Mouse (Mus musculus): ENCODE data around the gene Nod2. TPM values are rescaled to one million over a fixed set of nuclear protein-coding genes. Genes with fewer than 3 reads are reported as not detected.
A peak's percentile ranks its signal among the peaks of the same experiment; 100 is the strongest.

Nod2 gene
- total RNA-seq, 2 experiments from 2014 or later = 1.0 to 1.4 TPM

DNA sequence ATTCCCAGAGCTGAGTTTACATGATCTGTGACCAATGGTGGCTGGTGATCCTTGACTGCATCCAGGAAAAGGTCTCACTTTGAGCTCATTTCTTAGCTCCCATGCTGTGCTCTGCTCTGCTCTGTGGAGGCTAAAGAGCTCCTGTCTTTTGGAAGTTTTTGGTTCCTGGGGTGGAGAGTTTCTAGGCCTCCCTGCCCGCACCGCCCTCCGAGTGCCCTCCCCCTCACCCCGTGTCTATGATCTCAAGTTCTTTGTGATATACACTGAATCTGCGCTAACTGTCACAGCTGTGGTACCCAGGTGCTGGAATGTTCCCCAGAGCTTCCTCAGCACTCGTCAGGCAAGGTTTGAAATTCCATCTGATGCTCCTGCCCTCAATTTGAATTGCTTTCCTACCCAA is 23.7 kb downstream of the Nod2 start:
- intact Hi-C loops (cut with DNase I) = no loop called here
- no peak for DNase-seq

DNA sequence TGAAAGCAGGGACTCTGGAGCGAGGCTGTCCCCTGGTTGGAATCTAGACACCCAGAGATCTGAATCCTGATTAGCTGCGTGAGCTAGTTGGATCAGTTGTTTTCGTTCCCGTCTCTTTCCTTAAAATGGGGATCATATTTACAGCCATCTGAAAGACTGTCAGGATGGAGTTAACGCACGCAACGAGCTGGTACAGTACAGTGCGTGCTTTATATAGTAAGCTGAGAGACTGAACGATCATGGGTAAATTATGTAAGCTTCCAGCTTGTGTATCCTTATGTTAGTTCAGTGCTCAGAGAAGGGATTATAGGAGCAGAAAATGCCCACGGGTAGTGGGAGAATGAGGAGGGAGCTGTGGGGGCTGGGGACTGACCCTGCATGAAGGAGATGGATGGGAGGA is 24.5 kb downstream of the Nod2 start:
- intact Hi-C loops (cut with DNase I) = no loop called here
- DNase-seq = no peak

DNA sequence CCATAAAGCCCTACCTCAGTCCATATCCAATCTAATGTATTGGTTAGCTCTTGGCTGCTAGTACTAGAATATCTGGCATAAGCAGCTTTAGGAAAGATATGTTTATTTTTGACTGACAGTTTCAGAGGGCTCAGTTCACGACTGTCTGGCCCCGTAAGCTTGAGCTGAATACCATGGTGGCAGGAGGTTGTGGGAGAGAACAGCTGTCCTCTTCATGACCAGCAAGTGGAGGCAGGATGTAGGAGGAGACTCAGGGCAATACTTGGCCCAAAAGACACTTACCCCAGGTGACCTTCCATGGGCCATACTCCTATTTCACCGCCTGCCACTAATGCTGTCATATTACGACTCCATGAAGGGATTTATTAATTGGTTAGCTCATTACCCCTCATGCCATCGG is 26.7 kb downstream of the Nod2 start:
- no peak for DNase-seq
- intact Hi-C loops (cut with DNase I) = no loop called here

DNA sequence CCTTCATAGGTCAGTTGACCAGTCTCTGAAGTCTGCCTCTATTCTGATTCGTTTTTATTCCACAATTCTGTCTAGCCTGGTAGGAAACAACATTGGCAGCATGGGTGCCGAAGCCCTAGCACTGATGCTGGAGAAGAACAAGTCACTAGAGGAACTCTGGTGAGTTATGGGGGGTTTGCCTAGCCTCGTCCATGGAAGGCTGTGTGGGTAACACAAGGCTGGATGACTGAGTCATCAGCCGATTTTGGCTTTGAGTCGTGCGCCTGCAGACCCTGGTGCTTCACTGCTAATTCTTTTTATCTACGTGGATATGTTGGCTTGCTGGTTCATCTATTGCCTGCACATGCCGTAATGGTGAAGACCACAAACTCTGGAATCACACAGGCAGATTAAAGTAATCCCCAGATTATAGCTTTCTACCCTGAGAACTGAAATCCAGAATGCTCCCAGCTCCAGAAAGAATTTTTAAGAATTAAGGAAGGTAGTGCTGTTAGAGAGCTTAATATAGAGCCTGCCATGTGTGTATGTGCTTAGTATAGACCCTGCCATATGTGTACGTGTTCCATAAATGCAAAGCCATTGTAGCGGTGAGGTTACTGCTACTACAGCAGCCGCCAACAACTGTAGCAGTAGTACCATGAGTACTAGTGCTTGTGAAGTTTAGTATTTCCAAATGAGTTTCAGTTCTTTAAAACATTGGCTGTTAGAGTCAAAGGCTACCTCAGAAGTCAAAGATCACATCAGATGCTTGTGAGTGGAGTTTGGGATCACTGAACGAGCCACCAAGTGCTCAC is 28.5 kb downstream of the Nod2 start:
- intact Hi-C loops (cut with DNase I) = no loop called here
- no peak for DNase-seq

DNA sequence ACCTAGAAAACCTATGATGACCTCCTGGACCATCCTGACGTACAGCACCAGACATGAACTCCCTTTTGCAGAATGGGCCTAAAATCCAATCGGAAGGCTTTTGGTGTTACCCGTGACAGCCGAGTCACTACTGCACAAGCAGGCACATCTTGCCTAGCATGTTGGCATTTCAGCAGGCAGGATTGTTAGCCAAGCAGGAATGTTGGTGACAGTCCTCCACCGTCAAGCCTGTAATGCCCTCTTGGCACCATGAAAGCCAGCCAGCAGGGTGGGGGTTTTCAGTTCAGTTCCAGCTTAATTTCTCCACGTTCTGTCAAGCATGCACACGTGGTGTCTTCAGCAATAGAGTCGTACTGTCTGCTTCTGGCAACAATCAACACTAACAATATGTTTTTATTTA is 30.0 kb downstream of the Nod2 start:
- intact Hi-C loops (cut with DNase I) = no loop called here
- no peak for DNase-seq

DNA sequence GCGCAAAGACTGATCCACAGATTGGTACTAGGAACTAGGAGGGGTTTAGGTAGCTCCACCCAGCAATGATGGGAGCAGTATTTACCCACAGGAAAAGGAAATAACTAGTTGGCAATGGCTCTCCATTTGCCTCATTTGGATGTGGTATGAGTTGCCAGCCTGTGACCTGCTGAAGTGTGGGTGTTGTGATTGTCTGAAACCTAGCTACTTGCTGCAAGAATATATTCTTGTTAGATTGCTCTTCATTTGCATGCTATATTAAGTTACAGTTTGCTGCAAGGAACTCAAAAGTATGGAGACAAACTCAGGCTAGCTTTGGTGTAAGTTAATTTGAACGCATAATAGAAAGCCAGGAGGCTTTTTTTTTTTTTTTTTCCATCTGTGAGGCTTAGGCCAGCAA is 33.5 kb downstream of the Nod2 start:
- intact Hi-C loops (cut with DNase I) = no loop called here
- DNase-seq = no peak

DNA sequence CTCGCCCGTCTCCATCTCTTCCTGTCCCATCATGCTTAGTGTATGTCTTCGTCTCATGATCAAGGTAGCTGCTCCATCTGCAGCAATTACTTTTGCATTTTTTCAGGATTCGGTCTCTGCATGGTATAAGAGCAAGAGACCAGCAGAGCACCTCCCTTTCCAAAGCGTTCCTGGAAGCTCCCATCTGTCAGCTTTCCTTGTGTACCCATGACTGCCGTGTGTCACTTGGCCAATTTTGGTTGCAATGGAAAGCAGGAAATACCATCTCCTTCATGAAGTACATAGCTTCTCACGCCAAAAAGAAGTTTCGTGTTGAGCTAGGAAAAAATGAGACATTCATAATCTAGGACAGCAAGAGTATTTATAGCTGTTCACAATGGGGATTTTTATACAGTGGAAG is 33.9 kb downstream of the Nod2 start:
- DNase-seq = no peak
- intact Hi-C loops (cut with DNase I) = no loop called here

DNA sequence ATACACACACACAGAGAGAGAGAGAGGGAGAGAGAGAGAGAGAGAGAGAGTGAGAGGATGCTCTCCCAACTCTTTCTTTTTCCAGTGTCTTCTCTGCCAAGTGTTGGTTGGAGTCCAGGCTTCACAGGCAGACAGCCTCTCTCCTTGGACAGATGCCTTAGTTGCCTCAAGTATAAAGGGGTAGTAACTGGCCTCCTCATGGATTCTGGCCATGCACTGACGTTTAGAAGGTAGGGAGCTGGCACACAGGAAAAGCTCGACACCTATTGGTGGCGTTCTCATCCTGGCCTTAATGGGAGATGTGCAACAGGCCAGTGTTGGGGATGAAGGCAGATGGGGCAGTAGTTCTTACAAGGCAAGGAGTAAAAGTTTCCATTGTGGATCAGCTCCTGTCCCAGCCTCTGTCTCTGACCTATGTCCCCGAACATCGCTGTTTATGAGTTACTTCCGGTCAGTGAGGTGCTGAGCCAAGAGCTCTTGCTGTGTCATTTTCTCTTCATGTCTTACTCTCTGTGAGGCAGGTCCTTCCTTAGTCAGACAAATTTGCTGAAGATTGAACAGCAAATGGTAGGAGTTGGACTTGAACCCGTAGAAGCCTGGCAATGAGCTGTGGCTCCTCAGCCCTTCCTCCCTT is 36.7 kb downstream of the Nod2 start:
- intact Hi-C loops (cut with DNase I) = no loop called here
- peak in 1 of 2 experiments; percentile 27 for DNase-seq

DNA sequence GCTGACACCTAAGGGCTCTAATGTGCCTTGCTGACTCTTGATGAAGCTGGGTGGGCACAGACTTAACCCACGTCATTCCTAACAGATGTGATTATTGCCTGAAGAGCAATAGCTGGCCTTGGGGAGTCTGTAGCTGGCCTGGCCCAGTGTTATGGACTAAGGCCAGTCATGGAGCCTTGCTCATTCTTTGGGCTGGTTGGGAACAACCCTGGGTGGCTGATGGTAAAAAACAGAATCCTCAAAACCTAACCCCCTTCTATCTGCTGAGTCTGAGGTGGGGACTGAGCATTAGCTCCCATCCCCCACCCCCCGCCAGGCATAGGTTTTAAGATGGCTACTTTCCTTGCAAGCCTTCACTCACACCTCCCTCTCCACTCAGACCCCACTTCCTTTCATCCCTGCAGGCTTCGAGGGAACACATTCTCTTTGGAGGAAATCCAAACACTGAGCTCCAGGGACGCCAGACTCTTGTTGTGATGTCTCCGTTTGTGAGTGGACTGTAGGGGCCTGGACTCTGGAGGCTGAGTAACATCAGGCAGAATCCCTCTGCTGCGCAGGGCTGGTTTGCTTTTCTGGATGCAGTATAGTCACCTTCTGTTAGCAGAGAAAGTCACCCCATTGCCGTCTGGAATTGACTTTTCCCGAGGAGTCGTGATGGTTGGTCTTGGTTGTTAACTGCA is 39.3 kb downstream of the Nod2 start:
- DNase-seq = no peak
- intact Hi-C loops (cut with DNase I) = no loop called here

DNA sequence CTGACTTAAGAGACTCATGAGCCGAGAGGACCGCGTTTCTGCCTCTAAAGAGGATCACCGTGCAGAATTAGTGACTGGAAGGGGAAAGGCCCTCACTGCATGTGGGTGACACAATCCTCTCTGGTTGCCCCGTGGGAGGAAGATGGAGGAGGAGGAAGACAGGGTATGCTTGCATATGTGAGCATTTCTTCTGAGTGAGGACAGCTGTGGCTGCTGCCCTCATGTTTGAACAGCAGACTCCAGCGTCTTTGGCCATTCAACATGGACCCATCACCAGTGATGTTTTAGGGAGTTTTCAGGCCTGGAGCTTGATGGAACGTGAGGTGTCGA is 39.8 kb downstream of the Nod2 start:
- DNase-seq = no peak
- intact Hi-C loops (cut with DNase I) = no loop called here

DNA sequence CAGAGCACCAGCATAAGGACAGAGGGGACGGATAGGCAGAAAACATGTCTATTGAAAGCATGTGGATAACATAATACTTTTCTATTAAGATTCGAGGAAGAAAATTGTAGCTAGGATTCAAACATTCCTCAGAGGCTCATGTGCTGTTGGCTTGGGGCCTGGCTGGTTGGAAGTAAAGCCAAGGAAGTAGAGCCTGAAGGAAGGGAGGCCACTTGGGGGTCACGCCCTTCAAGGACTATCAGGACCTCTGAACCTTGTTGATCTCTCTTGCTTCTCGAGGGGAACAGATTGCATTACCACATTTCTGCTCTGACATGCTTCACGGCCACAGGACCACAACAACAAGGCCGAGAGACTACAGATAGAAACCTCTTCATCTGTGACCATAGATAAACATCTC is 42.0 kb downstream of the Nod2 start:
- intact Hi-C loops (cut with DNase I) = no loop called here

DNA sequence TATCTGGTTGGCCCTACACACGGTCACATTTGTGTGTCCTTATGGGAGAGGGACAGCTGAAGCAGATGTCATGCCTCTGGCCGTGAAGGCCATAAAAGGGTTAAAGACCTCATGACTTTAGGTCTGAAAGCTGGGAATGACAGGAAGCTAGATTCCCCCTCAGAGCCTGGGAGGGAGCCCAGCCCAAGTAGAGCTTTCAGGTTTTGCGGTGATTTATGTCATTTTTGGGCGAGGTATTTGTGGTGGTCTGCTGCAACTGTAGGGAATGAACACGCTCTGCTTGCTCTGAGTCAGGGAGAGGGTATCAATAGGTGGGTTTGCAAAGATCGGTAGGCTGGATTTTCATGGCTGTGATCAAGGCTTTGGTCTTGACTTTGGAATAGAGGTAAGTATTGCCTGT is 42.8 kb downstream of the Nod2 start:
- intact Hi-C loops (cut with DNase I) = no loop called here
- no peak for DNase-seq

More for the DNA sequence above, 42.0 kb downstream of the Nod2 start:
- DNase-seq = no peak

DNA sequence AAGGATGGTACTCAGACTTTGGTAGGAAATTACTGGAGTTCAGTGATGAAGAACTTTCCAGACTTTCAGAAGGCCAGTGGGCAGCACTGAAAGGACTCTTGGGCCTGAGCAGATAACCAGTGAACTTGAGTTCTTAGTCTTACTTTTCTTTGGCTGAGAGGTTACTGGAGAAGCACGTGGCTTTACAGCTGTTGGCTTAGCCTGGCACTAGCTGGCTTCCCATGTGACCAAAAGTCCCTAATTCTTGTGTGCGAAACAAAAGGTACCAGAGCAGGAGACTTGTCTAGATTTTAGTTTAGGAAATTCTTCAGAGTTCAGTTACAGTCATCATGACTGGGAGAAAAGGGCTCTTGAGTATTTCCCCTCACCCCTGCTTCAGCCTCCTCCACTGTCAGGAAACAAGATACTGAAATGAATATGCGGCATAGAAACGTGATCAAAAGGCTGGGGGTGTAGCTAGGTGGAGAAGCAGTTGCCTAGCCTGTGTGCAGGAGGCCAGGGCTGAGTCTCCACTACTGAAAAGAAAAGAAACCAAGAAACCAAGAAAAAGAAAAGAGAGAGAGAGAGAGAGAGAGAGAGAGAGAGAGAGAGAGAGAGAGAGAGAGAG is 44.3 kb downstream of the Nod2 start:
- DNase-seq = no peak
- intact Hi-C loops (cut with DNase I) = no loop called here

DNA sequence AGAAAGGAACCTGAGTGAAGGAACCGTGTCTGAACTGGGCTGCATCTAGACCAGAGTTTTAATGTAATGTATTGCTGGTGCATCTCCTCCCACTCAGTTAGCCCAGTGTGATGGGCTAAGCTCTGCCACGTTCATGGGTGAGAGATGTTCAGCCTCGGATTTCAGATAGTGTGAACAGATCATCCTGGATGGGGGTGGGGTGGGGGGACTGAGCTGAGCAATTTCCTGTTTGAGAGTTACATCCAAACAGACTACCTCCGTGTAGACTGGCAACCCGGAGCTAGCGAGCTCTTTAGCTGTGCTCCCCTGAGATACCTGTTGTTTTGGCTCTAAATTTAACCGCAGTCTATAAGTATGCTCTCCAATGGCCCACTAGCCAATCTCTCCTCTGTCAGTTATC is 44.8 kb downstream of the Nod2 start:
- no peak for DNase-seq
- intact Hi-C loops (cut with DNase I) = no loop called here

DNA sequence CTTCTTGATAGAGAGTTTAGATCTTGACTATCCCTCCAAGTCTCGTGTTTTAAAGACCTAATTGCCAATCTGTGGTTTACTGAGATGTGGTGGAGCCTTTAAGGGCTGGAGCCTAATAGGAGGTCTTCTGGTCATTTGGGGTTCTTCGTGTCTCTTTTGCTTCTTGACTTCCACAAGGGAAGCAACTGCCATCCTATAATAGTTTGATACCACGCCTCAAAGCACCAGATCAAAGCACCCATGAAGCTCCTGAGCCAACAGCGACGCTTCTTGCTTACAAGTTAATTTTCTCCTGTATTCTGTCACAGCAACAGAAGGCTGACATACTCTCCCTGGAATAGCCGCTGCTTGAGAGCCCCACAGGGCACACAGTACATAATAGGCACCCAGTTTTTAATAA is 45.8 kb downstream of the Nod2 start:
- intact Hi-C loops (cut with DNase I) = no loop called here
- DNase-seq = no peak

DNA sequence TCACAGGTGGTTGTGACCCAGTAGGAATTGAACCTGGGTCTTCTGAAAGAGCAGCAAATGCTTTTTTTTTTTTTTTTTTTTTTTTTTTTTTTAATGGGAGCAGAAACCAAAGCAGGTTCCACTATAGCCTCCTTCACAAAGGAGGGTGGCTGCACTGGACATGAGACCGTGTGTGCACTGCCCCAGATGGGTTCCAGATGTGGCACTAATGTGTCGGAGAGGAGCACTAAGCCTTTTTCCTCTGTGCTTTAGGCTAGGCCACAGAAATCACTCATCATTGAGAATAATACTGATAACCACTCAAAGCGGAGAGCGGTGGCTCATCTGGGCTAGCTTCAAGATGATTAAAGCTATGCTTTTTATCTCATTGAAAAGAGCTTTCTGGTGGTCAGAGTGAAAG is 46.3 kb downstream of the Nod2 start:
- intact Hi-C loops (cut with DNase I) = no loop called here
- no peak for DNase-seq

DNA sequence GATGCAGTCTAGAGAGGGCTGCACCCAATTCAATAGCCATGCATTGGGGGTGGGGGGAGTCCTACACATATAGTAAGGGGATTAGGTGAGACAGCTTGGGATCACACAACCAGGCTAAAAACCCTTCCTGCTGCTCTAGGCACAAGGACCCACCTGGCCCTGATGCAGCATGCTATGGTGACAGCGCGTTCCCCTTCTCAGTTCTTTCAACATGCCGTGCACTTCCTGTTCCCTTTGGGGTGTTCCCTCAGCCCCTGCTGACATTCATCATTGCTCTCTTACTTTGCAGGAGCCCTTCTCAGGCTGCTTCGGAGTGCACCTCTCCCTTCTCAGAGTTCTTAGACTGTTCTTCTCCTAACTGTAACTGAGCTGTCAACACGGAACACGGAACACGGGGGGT is 47.2 kb downstream of the Nod2 start:
- DNase-seq = peak in 1 of 2 experiments; percentile 16
- intact Hi-C loops (cut with DNase I) = no loop called here

DNA sequence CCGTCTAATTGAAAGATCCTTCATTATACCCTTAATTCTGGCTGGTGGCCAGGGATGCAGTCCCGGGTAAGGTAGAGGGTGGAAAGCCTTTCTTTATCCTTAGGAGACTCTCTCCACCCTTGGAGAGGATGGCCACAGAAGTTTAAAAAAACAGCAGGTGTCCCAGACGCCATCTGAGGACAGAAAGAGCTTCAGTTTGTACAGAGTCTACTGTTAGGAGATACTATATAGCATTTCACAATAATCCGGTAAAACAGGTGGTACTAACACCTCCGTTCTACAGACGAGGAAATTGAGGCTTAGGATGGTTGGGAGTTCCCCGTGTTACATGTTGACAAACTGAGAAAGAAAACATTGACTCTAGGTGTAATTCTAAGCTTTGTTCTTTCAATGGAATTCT is 49.1 kb downstream of the Nod2 start:
- DNase-seq = peak in 1 of 2 experiments; percentile 20
- intact Hi-C loops (cut with DNase I) = loop anchor here (5.0 kb wide), 2 partner anchors 49 to 334 kb away; partner anchors contain the start of genes Brd7 and Nod2

DNA sequence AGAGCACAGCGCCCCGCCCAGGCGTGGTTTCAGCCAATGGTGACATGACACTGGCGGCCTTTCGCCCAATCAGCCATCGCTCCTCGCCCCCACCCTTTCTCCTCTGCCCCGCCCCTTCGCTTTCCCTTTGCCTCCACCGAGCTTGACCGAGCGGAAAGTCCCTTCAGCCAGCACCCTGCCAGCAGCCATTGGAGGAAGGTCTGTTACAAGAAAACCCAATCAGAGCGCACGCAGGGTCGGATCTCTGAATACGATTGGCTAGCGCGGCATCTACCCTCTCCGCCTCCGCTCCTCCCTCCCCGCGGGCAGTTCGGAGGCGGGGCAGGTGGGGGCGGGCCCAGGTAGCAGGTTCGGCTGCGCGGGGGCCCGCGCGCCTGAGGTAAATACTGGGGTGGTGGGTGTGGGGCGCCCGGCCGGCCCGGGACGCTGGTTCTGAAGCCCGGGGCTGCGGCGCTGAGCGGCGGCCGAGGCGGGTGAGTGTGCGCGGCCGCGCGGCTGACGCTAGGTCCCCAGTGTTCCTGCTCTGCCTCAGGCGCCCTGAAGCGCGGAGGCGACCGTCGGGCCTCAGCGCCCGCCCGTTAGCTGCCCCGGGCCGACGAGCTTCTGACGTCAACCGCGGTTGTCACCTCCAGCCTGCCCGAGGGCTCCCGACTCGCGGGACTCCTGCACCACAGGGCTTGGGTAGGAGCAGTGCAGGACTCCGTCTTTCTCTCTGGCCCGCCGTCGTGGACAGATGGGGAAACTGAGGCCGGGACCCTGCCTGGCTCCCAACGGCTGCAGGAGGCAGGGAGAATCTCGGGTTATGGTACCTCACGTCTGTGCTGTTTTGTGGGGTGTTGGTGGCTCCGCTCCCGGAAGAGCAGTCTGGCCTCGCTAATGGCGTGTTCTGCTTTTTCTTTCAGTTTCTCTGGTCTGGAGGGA is 49.9 kb downstream of the Nod2 start, which contains the start of gene Cyld:
Gene Cyld, plus strand, starts transcription at position 308 of the 921 bp plus-strand sequence.
- DNase-seq = peak; percentile 99

DNA sequence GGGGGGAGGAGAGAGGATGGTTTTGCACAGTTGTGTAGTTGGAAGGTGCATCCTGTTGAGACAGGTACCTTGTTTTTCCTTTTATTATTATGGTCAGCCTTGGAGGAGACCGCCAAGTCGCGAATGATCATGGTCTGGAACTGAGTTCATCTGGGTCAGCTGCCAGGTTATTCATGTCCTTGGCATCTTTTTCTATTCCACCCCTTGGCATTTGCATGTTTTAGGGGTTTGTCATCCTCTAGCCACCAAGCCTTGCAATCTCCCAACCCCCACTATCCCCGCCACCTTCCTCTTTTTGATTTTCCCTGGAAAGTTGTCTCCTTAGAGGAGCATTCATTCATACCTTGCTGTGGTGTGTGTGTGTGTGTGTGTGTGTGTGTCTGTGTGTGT is 50.5 kb downstream of the Nod2 start:
- DNase-seq = peak; percentile 61

More for the DNA sequence above, 49.9 kb downstream of the Nod2 start, which contains the start of gene Cyld:
- intact Hi-C loops (cut with DNase I) = loop anchor here (5.0 kb wide), 2 partner anchors 50 to 335 kb away; partner anchors contain the start of genes Brd7 and Nod2

More for the DNA sequence above, 50.5 kb downstream of the Nod2 start:
- intact Hi-C loops (cut with DNase I) = loop anchor here (5.0 kb wide), 2 partner anchors 50 to 335 kb away; partner anchors contain the start of genes Brd7 and Nod2
